Mouse (Mus musculus): ENCODE data around the gene Ube2v1.

- TF ChIP-seq CTCF (IDR thresholded peaks at IDR 0.05; ENCODE audit: borderline replicate concordance, insufficient read depth, low read length) (no peak), POLR2A (IDR thresholded peaks at IDR 0.05; ENCODE audit: low read depth, low read length) (no peak)
Observed at GRCm38 (mm10) chr2:167659847-167660610, 28.1 kb upstream of the Ube2v1 start.

Data from embryonic fibroblast, embryonic 13.5 days (primary cell).